Mouse (Mus musculus) ZHBTc4 (cell line): ENCODE measurements around the gene Rph3al.

Experiments
- DNase-seq: peaks from one replicate; pipeline ENCODE4 v3.0.0-alpha.2; 2011; ENCODE audit warnings: low read depth, low spot score

The Rph3al gene

DNA sequence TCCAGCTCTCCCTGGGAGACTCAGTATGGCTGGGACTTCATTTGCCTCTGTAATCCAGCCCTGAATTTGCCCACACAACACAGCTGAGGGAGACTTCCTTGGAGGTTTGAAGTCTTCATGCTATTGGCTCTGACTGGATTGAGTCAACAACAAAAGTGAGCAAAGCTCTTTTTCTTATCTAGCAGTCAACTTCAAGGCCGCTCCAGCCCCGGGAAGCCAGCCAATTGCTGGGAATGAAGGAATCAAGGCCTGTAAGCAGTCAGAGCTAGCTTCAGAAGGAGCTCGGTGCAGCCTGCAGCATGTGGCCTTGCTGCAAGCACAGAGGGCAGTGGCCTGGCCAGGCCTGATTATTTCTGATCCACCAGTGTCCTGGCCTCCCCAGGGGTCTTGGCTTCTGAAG is 126.3 kb downstream of the Rph3al start:
- DNase-seq: no peak

GRCm38 (mm10) chr11:75810526-75810925 is 127.7 kb downstream of the Rph3al start:
- DNase-seq: no peak

- no peak for DNase-seq
Measured at GRCm38 (mm10) chr11:75807486-75807885, 130.7 kb downstream of the Rph3al start.

DNA sequence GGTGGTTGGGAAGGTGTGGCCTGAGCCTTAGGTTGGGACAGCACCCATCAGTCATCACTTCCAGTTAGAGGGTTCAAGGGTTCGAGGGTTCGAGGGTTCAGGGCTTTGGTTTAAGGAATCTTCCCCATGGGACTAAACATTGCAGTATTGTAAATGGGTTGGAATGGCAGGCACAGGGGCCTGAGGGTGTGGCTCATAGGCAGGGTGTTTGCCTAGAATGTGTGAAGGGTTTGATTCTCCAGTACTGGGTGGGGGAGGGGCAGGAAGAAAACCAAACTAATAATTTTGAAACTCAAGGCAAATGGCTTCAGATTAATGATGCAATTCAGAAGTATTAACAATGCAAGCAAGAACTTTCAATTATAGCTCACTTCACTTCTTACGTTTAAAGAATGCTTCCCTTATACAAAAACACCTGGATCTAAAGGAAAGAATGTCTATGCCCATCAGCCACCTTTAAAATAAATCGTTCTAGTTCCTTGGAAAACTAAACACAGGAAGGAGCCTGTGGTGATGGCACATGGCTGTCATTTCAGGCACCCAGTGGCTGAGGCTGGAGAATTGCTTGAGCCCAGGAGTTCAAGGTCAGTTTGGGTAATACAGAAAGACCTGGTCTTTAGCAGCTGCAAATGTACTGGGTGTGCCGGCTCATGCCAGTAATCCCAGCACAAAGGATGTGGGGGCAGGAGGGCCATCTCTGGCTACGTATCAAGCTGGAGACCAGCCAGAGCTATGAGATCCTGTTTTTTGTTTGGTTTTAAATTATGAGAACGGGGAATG is 136.3 kb downstream of the Rph3al start:
- DNase-seq: peak; percentile 65

GRCm38 (mm10) chr11:75801369-75801768 is 136.9 kb downstream of the Rph3al start:
- no peak for DNase-seq

- DNase-seq: no peak
Measured at GRCm38 (mm10) chr11:75796536-75797246, 141.5 kb downstream of the Rph3al start.

- DNase-seq: peak; percentile 65
Measured at GRCm38 (mm10) chr11:75796029-75796445, 142.2 kb downstream of the Rph3al start, which contains the start of gene Doc2b. Doc2b (minus strand) TSS chr11:75796049.

GRCm38 (mm10) chr11:75795321-75795636 is 142.9 kb downstream of the Rph3al start:
- no peak for DNase-seq

GRCm38 (mm10) chr11:75794602-75795320 is 143.5 kb downstream of the Rph3al start:
- peak; percentile 40 for DNase-seq

- DNase-seq: no peak
Measured at GRCm38 (mm10) chr11:75793351-75793750, 144.9 kb downstream of the Rph3al start.

DNA sequence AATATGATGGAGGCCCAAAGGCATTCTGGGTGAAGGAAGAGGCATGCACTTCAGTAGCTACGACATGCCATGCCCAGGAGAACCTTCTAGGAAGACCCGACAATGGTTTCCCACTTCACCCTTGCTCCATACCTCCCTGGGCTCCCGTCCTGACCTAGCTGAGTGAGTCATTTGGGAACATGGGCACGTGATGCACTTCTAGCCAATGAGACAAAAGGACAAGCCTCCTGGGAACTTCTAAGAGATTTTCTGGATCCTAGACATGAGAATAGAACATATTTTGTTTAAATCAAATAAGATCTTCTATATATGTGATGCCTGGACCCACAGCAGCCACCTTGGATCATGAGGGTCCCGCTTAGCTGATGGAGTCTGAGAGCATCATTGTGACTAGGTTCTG is 145.7 kb downstream of the Rph3al start:
- DNase-seq: no peak

DNA sequence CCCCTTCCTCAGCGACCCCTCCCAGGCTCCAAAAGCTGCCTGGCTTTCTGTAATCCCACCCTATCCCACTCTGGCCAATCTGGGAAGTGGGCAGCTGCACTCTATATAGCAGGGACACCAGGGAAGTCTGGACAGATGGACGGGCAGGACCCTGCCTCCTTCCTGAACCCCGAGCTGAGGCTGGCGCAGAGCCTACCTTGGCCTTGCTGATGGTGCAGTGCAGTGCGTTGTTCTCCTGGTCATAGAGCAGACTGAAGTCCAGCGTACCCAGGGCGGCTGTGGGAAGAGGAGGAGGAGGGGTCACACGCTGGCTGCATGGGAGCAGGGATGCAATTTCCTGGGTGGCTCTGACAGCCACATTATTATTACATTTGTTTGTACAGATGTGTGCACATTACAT is 152.3 kb downstream of the Rph3al start:
- no peak for DNase-seq

GRCm38 (mm10) chr11:75783799-75784198 is 154.4 kb downstream of the Rph3al start:
- no peak for DNase-seq

GRCm38 (mm10) chr11:75781919-75782318 is 156.3 kb downstream of the Rph3al start:
- peak; percentile 78 for DNase-seq
